Mouse (Mus musculus): Measurements from ENCODE around the gene Atp8a1. TPM values are rescaled to one million over a fixed set of nuclear protein-coding genes. Genes with fewer than 3 reads are reported as not detected.

The Atp8a1 gene
- polyA plus RNA-seq, 1 experiment from 2014 or later, result 3.3 TPM

- Histone ChIP-seq H3K4me3 (ENCODE audit: low read depth, low read length) (no peak overlapping the region), H3K27ac (replicated peaks) (no peak overlapping the region), H3K27me3 (ENCODE audit: control insufficient read depth, insufficient read depth, low read length) (no peaks in the 10 kb centered on the region), H3K9ac (ENCODE audit: low read length) (no peak overlapping the region), H3K36me3 (ENCODE audit: control insufficient read depth, insufficient read depth, low read length) (no peaks in the 10 kb centered on the region), H3K4me2 (replicated peaks; ENCODE audit: low read depth) (no peak overlapping the region), H3K4me1 (replicated peaks; ENCODE audit: control insufficient read depth, insufficient read depth) (no peaks in the 10 kb centered on the region), H3K9me3 (ENCODE audit: control insufficient read depth, low read length) (no peaks in the 10 kb centered on the region)
- DNase-seq (ENCODE audit: low spot score) (no peak), ATAC-seq (ENCODE audit: low FRiP score, low TSS enrichment) (peak; percentile 71)
- 63% methylated on average over 10 of the region's 10 CpGs for WGBS
- no peak for TF ChIP-seq EP300 (optimal IDR thresholded peaks at IDR 0.05)
- TF ChIP-seq CTCF (IDR thresholded peaks at IDR 0.05; ENCODE audit: low read depth), result no peak
Observed at GRCm38 (mm10) chr5:67831293-67832147, 15.7 kb downstream of the Atp8a1 start.

GRCm38 (mm10) chr5:67828356-67828755 is 18.9 kb downstream of the Atp8a1 start:
- WGBS, result 85% methylated on average over 3 of the region's 3 CpGs
- no peak overlapping the region for H3K4me2 ChIP-seq (replicated peaks; ENCODE audit: low read depth)
- no peak overlapping the region for H3K27ac ChIP-seq (replicated peaks)
- no peak for TF ChIP-seq EP300 (optimal IDR thresholded peaks at IDR 0.05)
- TF ChIP-seq CTCF (IDR thresholded peaks at IDR 0.05; ENCODE audit: low read depth), result no peak
- no peaks in the 10 kb centered on the region for H3K36me3 ChIP-seq (ENCODE audit: control insufficient read depth, insufficient read depth, low read length)
- H3K9me3 ChIP-seq (ENCODE audit: control insufficient read depth, low read length), result no peaks in the 10 kb centered on the region
- DNase-seq (ENCODE audit: low spot score), result no peak
- no peaks in the 10 kb centered on the region for H3K27me3 ChIP-seq (ENCODE audit: control insufficient read depth, insufficient read depth, low read length)
- no peak overlapping the region for H3K9ac ChIP-seq (ENCODE audit: low read length)
- H3K4me1 ChIP-seq (replicated peaks; ENCODE audit: control insufficient read depth, insufficient read depth), result no peaks in the 10 kb centered on the region
- ATAC-seq (ENCODE audit: low FRiP score, low TSS enrichment), result no peak
- no peak overlapping the region for H3K4me3 ChIP-seq (ENCODE audit: low read depth, low read length)

GRCm38 (mm10) chr5:67826935-67827334 is 20.3 kb downstream of the Atp8a1 start:
- no peaks in the 10 kb centered on the region for H3K27me3 ChIP-seq (ENCODE audit: control insufficient read depth, insufficient read depth, low read length)
- no peak overlapping the region for H3K4me3 ChIP-seq (ENCODE audit: low read depth, low read length)
- no peak for DNase-seq (ENCODE audit: low spot score)
- no peak for TF ChIP-seq CTCF (IDR thresholded peaks at IDR 0.05; ENCODE audit: low read depth)
- no peak for TF ChIP-seq EP300 (optimal IDR thresholded peaks at IDR 0.05)
- no peak overlapping the region for H3K27ac ChIP-seq (replicated peaks)
- H3K4me1 ChIP-seq (replicated peaks; ENCODE audit: control insufficient read depth, insufficient read depth), result no peaks in the 10 kb centered on the region
- 94% methylated on average over 3 of the region's 3 CpGs for WGBS
- no peak overlapping the region for H3K4me2 ChIP-seq (replicated peaks; ENCODE audit: low read depth)
- no peaks in the 10 kb centered on the region for H3K36me3 ChIP-seq (ENCODE audit: control insufficient read depth, insufficient read depth, low read length)
- no peak overlapping the region for H3K9ac ChIP-seq (ENCODE audit: low read length)
- H3K9me3 ChIP-seq (ENCODE audit: control insufficient read depth, low read length), result no peaks in the 10 kb centered on the region
- no peak for ATAC-seq (ENCODE audit: low FRiP score, low TSS enrichment)

GRCm38 (mm10) chr5:67826278-67826677 is 21.0 kb downstream of the Atp8a1 start:
- 90% methylated on average over 9 of the region's 9 CpGs for WGBS
- DNase-seq (ENCODE audit: low spot score) (peak; percentile 2), ATAC-seq (ENCODE audit: low FRiP score, low TSS enrichment) (no peak)
- H3K27ac ChIP-seq (replicated peaks), result no peak overlapping the region
- H3K9ac ChIP-seq (ENCODE audit: low read length), result no peak overlapping the region
- TF ChIP-seq CTCF (IDR thresholded peaks at IDR 0.05; ENCODE audit: low read depth) (no peak), EP300 (optimal IDR thresholded peaks at IDR 0.05) (no peak)
- no peaks in the 10 kb centered on the region for H3K36me3 ChIP-seq (ENCODE audit: control insufficient read depth, insufficient read depth, low read length)
- no peak overlapping the region for H3K4me3 ChIP-seq (ENCODE audit: low read depth, low read length)
- H3K27me3 ChIP-seq (ENCODE audit: control insufficient read depth, insufficient read depth, low read length), result no peaks in the 10 kb centered on the region
- H3K9me3 ChIP-seq (ENCODE audit: control insufficient read depth, low read length), result no peaks in the 10 kb centered on the region
- H3K4me2 ChIP-seq (replicated peaks; ENCODE audit: low read depth), result no peak overlapping the region
- H3K4me1 ChIP-seq (replicated peaks; ENCODE audit: control insufficient read depth, insufficient read depth), result no peaks in the 10 kb centered on the region

- TF ChIP-seq EP300 (optimal IDR thresholded peaks at IDR 0.05) (no peak), CTCF (IDR thresholded peaks at IDR 0.05; ENCODE audit: low read depth) (no peak)
- ATAC-seq (ENCODE audit: low FRiP score, low TSS enrichment), result no peak
- 78% methylated on average over 2 of the region's 2 CpGs for WGBS
Observed at GRCm38 (mm10) chr5:67824600-67824999, 22.6 kb downstream of the Atp8a1 start.

GRCm38 (mm10) chr5:67823771-67824170 is 23.5 kb downstream of the Atp8a1 start:
- H3K9ac ChIP-seq (ENCODE audit: low read length), result no peak overlapping the region
- no peaks in the 10 kb centered on the region for H3K4me1 ChIP-seq (replicated peaks; ENCODE audit: control insufficient read depth, insufficient read depth)
- TF ChIP-seq EP300 (optimal IDR thresholded peaks at IDR 0.05), result no peak
- no peaks in the 10 kb centered on the region for H3K9me3 ChIP-seq (ENCODE audit: control insufficient read depth, low read length)
- no peaks in the 10 kb centered on the region for H3K27me3 ChIP-seq (ENCODE audit: control insufficient read depth, insufficient read depth, low read length)
- DNase-seq (ENCODE audit: low spot score) (no peak), ATAC-seq (ENCODE audit: low FRiP score, low TSS enrichment) (no peak)
- 75% methylated on average over 5 of the region's 5 CpGs for WGBS
- no peak overlapping the region for H3K27ac ChIP-seq (replicated peaks)
- no peak overlapping the region for H3K4me2 ChIP-seq (replicated peaks; ENCODE audit: low read depth)
- no peak overlapping the region for H3K4me3 ChIP-seq (ENCODE audit: low read depth, low read length)
- no peaks in the 10 kb centered on the region for H3K36me3 ChIP-seq (ENCODE audit: control insufficient read depth, insufficient read depth, low read length)

More at GRCm38 (mm10) chr5:67824600-67824999, 22.6 kb downstream of the Atp8a1 start:
- H3K4me2 ChIP-seq (replicated peaks; ENCODE audit: low read depth), result no peak overlapping the region
- H3K9ac ChIP-seq (ENCODE audit: low read length), result no peak overlapping the region
- no peaks in the 10 kb centered on the region for H3K4me1 ChIP-seq (replicated peaks; ENCODE audit: control insufficient read depth, insufficient read depth)
- H3K4me3 ChIP-seq (ENCODE audit: low read depth, low read length), result no peak overlapping the region
- no peak for DNase-seq (ENCODE audit: low spot score)
- no peaks in the 10 kb centered on the region for H3K36me3 ChIP-seq (ENCODE audit: control insufficient read depth, insufficient read depth, low read length)
- no peaks in the 10 kb centered on the region for H3K9me3 ChIP-seq (ENCODE audit: control insufficient read depth, low read length)
- no peak overlapping the region for H3K27ac ChIP-seq (replicated peaks)
- no peaks in the 10 kb centered on the region for H3K27me3 ChIP-seq (ENCODE audit: control insufficient read depth, insufficient read depth, low read length)
